Mouse (Mus musculus) spleen, adult 2 months (tissue): Measurements from ENCODE around the gene Parva. TPM values are rescaled to one million over a fixed set of nuclear protein-coding genes. Genes with fewer than 3 reads are reported as not detected.
A peak's percentile ranks its signal among the peaks of the same experiment; 100 is the strongest.

Experiments used
- DNase-seq, 2 experiments: peaks; one replicate each; pipeline versions ENCODE4 v3.0.0 to v3.0.0-alpha.2; 2012 to 2021; ENCODE audit warnings: low spot score in 2 of 2, low read depth in 1 of 2
- H3K27ac ChIP-seq: fragments of 200-500 bp; 2 replicates; pipeline ENCODE4 v1.5.1; 2012; ENCODE audit warnings: low read length, inconsistent platforms; ENCODE audit not compliant: insufficient read depth
- H3K27me3 ChIP-seq: fragments of 200-500 bp; 2 replicates; pipeline ENCODE4 v1.6.1; 2012; ENCODE audit warnings: mild to moderate bottlenecking, moderate library complexity, low read length, inconsistent platforms; ENCODE audit not compliant: control insufficient read depth, insufficient read depth
- H3K36me3 ChIP-seq: fragments of 200-500 bp; 2 replicates; pipeline ENCODE4 v1.6.1; 2012; ENCODE audit warnings: mild to moderate bottlenecking, low read length, inconsistent platforms; ENCODE audit not compliant: control insufficient read depth, insufficient read depth
- H3K4me1 ChIP-seq: fragments of 200-500 bp; 2 replicates; pipeline ENCODE4 v1.6.1; 2011; ENCODE audit warnings: inconsistent platforms; ENCODE audit not compliant: control insufficient read depth, insufficient read depth, insufficient read length
- H3K4me3 ChIP-seq: fragments of 200-500 bp; 2 replicates; pipeline ENCODE4 v1.5.1; 2011; ENCODE audit warnings: mild to moderate bottlenecking, inconsistent platforms; ENCODE audit not compliant: insufficient read depth, insufficient read length; ENCODE audit errors: extremely low read depth
- CTCF ChIP-seq: fragments of 200-500 bp; IDR thresholded peaks from 2 replicates; pipeline ENCODE4 v1.5.1; 2011; ENCODE audit warnings: mild to moderate bottlenecking, inconsistent platforms; ENCODE audit not compliant: insufficient read depth, insufficient read length, insufficient replicate concordance; ENCODE audit errors: extremely low read depth
- POLR2A ChIP-seq: fragments of 200-500 bp; IDR thresholded peaks from 2 replicates; pipeline ENCODE4 v1.6.1; 2011; ENCODE audit warnings: low read depth, low read length, inconsistent platforms
- WGBS: fragments of 180-500 bp; shearing (Covaris S2); methylation state at CpG from one replicate; pipeline ENCODE4 v1.1.7; 2018; 5-methylcytosine and 5-hydroxymethylcytosine counted together
- polyA plus RNA-seq: library from polyadenylated mRNA; depleted of rRNA; stranded (reverse); fragments of >200 nt; gene quantifications from 2 replicates; pipeline ENCODE4 v1.2.3, GENCODE M21; 2012

The Parva gene
- polyA plus RNA-seq, 1 experiment: 7.1 TPM

DNA sequence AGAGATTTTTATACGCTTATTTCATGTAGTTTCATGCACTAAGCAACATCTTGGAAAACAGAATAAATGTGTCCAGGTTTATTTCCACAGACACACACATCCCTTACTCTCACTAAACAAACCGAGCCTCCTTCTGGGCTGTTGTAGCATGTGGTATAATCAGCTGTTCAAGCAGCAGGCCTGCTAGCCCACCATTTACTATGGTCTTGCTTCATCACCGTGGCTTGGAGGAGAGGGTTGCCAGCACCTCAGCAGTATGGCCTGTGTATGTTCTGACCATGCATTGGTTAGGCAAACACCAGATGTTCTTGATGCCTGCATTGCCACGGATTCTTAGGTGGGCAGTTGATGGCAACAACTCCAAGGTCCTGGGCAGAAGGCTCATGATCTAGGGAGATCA is 30.6 kb downstream of the Parva start:
- Histone ChIP-seq H3K36me3 (no peaks in the 10 kb centered on the region), H3K27me3 (no peaks in the 10 kb centered on the region), H3K27ac (no peak overlapping the region), H3K4me1 (no peaks in the 10 kb centered on the region), H3K4me3 (no peak overlapping the region)
- 78% methylated on average over 4 of the region's 4 CpGs for WGBS
- DNase-seq: no peak
- TF ChIP-seq CTCF (no peak), POLR2A (no peak)

DNA sequence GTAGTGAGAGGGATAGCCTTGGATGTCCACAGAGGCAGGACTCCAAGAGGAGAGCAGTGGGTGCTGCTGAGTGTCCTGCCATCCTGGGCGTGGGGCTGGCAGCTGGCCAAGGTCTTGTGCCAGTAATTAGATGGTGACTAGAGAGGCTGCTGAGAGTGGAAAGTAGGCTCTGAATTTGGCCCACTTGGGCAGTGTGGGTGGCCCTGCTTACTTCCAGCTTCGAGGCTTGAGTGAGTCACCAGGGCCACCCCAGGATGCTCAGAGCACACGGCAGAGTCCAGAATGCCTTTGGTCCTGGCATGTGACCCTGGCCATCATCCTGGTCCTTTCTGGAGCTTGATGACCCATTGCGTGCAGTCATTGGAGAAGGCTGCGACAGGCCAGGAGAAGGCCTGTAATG is 31.1 kb downstream of the Parva start:
- H3K36me3 ChIP-seq: no peaks in the 10 kb centered on the region
- TF ChIP-seq CTCF (no peak), POLR2A (no peak)
- no peak for DNase-seq
- H3K4me1 ChIP-seq: no peaks in the 10 kb centered on the region
- no peak overlapping the region for H3K27ac ChIP-seq
- H3K27me3 ChIP-seq: no peaks in the 10 kb centered on the region
- no peak overlapping the region for H3K4me3 ChIP-seq
- WGBS: 76% methylated on average over 5 of the region's 5 CpGs

DNA sequence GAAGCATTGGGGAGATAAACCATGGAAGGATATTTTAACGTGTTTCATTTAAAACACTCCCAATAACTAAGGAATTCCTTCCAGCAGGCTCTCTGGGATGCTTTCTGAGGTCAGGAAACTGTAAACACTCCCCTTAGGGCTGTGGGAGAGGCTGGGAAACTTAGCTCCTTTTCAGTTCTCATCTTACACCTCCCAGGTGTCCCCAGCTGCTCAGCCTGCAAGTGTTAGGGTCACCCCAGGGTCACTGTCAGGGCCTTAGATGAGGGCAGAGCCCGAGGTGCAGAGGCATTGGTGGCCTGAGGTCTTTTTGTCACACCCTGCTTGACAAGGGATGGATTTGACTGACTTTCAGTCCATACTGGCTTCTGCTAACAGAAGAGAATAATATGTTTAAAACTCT is 35.8 kb downstream of the Parva start:
- 39% methylated on average over 2 of the region's 2 CpGs for WGBS
- no peaks in the 10 kb centered on the region for H3K36me3 ChIP-seq
- H3K4me3 ChIP-seq: no peak overlapping the region
- TF ChIP-seq CTCF (no peak), POLR2A (no peak)
- no peaks in the 10 kb centered on the region for H3K4me1 ChIP-seq
- no peaks in the 10 kb centered on the region for H3K27me3 ChIP-seq
- H3K27ac ChIP-seq: no peak overlapping the region
- no peak for DNase-seq

DNA sequence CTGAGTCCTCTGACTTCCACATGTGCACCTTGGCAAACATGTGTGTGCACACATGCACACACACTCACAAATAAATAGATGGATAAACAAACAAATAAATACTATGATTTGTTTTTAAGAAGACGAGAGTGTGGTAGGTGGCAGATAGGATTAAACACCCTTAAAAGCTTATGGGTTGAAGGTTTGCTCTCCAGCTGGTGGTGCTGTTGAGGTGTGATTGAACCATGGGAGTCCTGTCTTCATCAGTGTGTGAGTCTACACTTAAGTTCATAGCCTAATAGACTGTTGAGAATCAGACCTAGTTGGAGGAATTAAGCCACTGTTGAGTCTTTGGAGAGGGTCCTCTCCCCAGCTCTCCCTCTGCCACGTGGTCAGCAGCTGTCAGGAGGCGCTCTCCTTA is 38.6 kb downstream of the Parva start:
- Histone ChIP-seq H3K4me3 (no peak overlapping the region), H3K36me3 (no peaks in the 10 kb centered on the region), H3K27ac (no peak overlapping the region), H3K27me3 (no peaks in the 10 kb centered on the region), H3K4me1 (no peaks in the 10 kb centered on the region)
- WGBS: 65% methylated on average over 3 of the region's 3 CpGs
- DNase-seq: no peak
- TF ChIP-seq CTCF (no peak), POLR2A (no peak)

DNA sequence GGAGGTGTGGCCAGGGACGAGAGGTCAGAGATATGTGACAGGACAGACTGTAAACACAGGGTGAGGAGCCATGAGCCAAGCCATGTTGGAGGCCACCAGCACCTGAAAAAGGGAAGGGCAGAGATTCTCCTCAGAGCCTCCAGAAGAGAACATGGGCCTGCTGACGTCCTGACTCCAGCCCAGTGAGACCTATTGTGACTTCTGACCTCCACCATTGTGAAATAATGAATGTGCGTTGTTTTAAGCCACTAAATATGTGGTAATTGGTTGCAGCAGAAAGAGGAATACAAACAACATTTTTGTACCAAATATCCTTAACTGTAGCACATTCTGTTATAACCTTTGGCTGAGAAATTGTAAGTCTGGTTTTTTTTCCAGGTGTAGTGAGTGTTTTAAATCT is 39.5 kb downstream of the Parva start:
- TF ChIP-seq CTCF: no peak
- TF ChIP-seq POLR2A: no peak
- WGBS: 66% methylated on average over 3 of the region's 3 CpGs
- H3K36me3 ChIP-seq: no peaks in the 10 kb centered on the region
- H3K4me3 ChIP-seq: no peak overlapping the region
- H3K27me3 ChIP-seq: no peaks in the 10 kb centered on the region
- no peak for DNase-seq
- H3K4me1 ChIP-seq: no peaks in the 10 kb centered on the region
- H3K27ac ChIP-seq: no peak overlapping the region

DNA sequence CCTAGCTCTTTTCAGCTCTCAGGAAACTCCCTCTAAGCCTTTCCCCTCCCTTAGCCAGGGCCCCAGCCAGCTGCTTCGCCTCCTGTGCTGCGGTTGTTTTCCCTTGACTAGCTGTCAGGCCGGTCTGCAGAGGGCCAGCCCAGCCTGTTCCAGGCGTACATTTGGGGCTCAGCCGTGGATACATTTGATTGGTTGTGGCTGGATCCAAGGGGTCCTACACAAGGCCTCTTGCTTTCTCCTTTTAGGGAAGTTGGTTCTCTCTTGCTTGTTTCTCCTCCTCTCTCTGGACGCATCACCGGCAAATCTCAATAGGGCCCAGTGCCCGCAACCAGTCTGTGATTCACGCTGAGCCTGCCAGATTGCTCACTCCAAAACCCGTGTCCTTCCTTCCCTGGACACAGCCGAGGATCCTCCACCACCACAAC is 40.4 kb downstream of the Parva start:
- 27% methylated on average over 11 of the region's 11 CpGs for WGBS

DNA sequence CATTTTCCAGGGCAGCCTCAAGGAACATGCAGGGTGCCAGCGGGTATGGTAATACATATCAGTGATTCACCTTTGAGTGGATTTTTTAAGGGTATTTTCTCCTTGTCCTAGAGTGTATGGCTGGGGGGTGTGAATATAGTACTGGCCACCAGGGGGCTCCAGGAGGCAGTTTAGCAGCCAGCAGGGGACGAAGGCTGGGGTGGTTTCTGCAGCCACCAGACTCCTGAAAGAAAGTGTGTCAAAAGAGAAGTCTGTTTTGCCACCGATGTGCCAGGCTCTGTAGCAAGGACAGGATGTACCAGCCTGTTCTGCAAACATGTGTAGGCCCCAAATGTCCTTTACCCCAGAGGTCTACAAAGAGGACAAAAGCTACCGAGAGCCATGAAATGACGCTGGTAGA is 42.5 kb downstream of the Parva start:
- DNase-seq: peak in 1 of 2 experiments; percentile 41
- peak; percentile 36; the same call in 1 of the 2 replicates for TF ChIP-seq CTCF
- no peak for TF ChIP-seq POLR2A

More for the DNA sequence above, 40.4 kb downstream of the Parva start:
- H3K36me3 ChIP-seq: no peaks in the 10 kb centered on the region
- no peak overlapping the region for H3K27ac ChIP-seq
- no peaks in the 10 kb centered on the region for H3K4me1 ChIP-seq
- no peak for DNase-seq
- H3K27me3 ChIP-seq: no peaks in the 10 kb centered on the region
- no peak for TF ChIP-seq POLR2A
- TF ChIP-seq CTCF: no peak
- no peak overlapping the region for H3K4me3 ChIP-seq

DNA sequence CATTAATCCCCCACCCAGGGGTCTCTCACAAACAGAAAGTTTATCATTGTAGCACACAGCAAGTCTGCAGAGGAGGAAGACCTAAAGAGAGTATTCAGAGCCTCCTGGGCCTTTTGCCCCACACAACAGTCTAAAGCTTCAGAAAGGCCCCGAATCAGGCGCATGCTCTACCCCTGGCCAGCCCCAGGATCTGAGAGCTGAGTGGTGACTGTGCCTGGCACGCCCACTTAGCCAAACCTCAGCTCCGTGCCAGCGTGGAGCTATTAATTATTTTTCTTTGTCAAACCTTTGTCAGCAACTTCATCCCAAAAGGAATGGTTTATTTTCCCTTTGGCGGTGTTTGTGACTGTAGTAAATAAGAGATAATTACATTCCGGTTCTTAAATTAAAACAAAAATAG is 44.0 kb downstream of the Parva start:
- H3K36me3 ChIP-seq: no peaks in the 10 kb centered on the region
- WGBS: 83% methylated on average over 7 of the region's 7 CpGs

More for the DNA sequence above, 42.5 kb downstream of the Parva start:
- H3K4me3 ChIP-seq: no peak overlapping the region
- H3K4me1 ChIP-seq: no peaks in the 10 kb centered on the region
- H3K36me3 ChIP-seq: no peaks in the 10 kb centered on the region
- H3K27me3 ChIP-seq: no peaks in the 10 kb centered on the region
- WGBS: 35% methylated on average over 5 of the region's 5 CpGs
- no peak overlapping the region for H3K27ac ChIP-seq

More for the DNA sequence above, 44.0 kb downstream of the Parva start:
- no peak for TF ChIP-seq POLR2A
- no peak for TF ChIP-seq CTCF
- DNase-seq: no peak
- H3K27me3 ChIP-seq: no peaks in the 10 kb centered on the region
- H3K27ac ChIP-seq: no peak overlapping the region
- H3K4me3 ChIP-seq: no peak overlapping the region
- no peaks in the 10 kb centered on the region for H3K4me1 ChIP-seq
